Comparison of ENCODE assay signal across 9 mouse cellular contexts in genomic region chr11:97714784-97715760, GRCm38 (mm10). TPM values are rescaled to one million over a fixed set of nuclear protein-coding genes. Genes with fewer than 3 reads are reported as not detected.
DNase-seq lines count a peak whose midpoint lies in the region; ATAC-seq and TF ChIP-seq lines count a peak whose summit lies in the region.
"Had no signal": no experiment of that assay in that cellular context is flagged by ENCODE, and none has a peak within 500 bp of the region (broad histone marks: within the 10 kb centered on the region; RNA-seq: fewer than 3 reads in every experiment).

No protein-coding gene starts in this region.

- peaks cover 1% of the 10 kb centered on the region; the same call in 1 of the 2 replicates for H3K36me3 ChIP-seq in liver, adult 2 months (ENCODE audit: control insufficient read depth, insufficient read depth, low read length)
- peaks cover 30% of the 10 kb centered on the region for H3K36me3 ChIP-seq in liver, embryonic 11.5 days (ENCODE audit: control insufficient read depth, insufficient read depth, low read length)
- peaks cover 35% of the 10 kb centered on the region for H3K36me3 ChIP-seq in midbrain, embryonic 15.5 days (replicated peaks)

- H3K4me3 ChIP-seq in liver, adult 2 months (ENCODE audit: insufficient read depth, low read depth, low read length), result no peak overlapping the region
- no peak overlapping the region for H3K4me3 ChIP-seq in liver, embryonic 11.5 days (ENCODE audit: low read depth, low read length)
- no peak overlapping the region for H3K4me3 ChIP-seq in midbrain, embryonic 15.5 days
- H3K4me3 ChIP-seq: stomach, embryonic 15.5 days had no signal

- peak; percentile 87 for DNase-seq in adrenal gland, adult 2 months
- no peak for DNase-seq in adrenal gland, postnatal 4 days (ENCODE audit: low spot score in 2 of 2)
- peak; percentile 84 for DNase-seq in liver, adult 2 months (ENCODE audit: extremely low read depth, low read depth, low spot score)
- no peak for DNase-seq in liver, embryonic 11.5 days (ENCODE audit: low spot score)
- DNase-seq in c-Kit-positive CD71-negative TER-119-negative erythroid progenitor cells, embryonic 14.5 days (ENCODE audit: low read depth), result peak; percentile 14
- DNase-seq in lung, postnatal 14 days, result peak; percentile 56
- no peak for DNase-seq in urinary bladder, postnatal 14 days (ENCODE audit: low spot score)

- 62% methylated on average over 14 of the region's 14 CpGs for WGBS in liver, adult 2 months
- 83% methylated on average over 14 of the region's 14 CpGs for WGBS in liver, embryonic 11.5 days
- 94% methylated on average over 14 of the region's 14 CpGs for WGBS in midbrain, embryonic 15.5 days

- no peak overlapping the region for H3K9ac ChIP-seq in liver, adult 2 months (ENCODE audit: low read depth, low read length)
- H3K9ac ChIP-seq in liver, embryonic 11.5 days (ENCODE audit: low read depth, low read length), result no peak overlapping the region
- H3K9ac ChIP-seq in midbrain, embryonic 15.5 days, result no peak overlapping the region
- H3K9ac ChIP-seq: stomach, embryonic 15.5 days had no signal

- H3K27me3 ChIP-seq in liver, adult 2 months (ENCODE audit: control insufficient read depth, insufficient read depth, low read length), result no peaks in the 10 kb centered on the region
- H3K27me3 ChIP-seq in liver, embryonic 11.5 days (replicated peaks; ENCODE audit: control insufficient read depth, insufficient read depth, low read length), result no peaks in the 10 kb centered on the region
- H3K27me3 ChIP-seq in midbrain, embryonic 15.5 days (replicated peaks), result no peaks in the 10 kb centered on the region
- H3K27me3 ChIP-seq: stomach, embryonic 15.5 days had no signal

- no peak for ATAC-seq in liver, embryonic 11.5 days (replicated peaks; ENCODE audit: low FRiP score)
- ATAC-seq in midbrain, embryonic 15.5 days (replicated peaks), result no peak

- peak overlapping the region; percentile 76 for H3K27ac ChIP-seq in liver, adult 2 months (replicated peaks; ENCODE audit: insufficient read depth, low read depth, low read length)
- H3K27ac ChIP-seq in liver, embryonic 11.5 days (ENCODE audit: low read depth, low read length), result no peak overlapping the region
- no peak overlapping the region for H3K27ac ChIP-seq in midbrain, embryonic 15.5 days
- H3K27ac ChIP-seq: stomach, embryonic 15.5 days had no signal

- no peak overlapping the region for H3K4me2 ChIP-seq in liver, embryonic 11.5 days
- H3K4me2 ChIP-seq in midbrain, embryonic 15.5 days, result no peak overlapping the region
- H3K4me2 ChIP-seq: stomach, embryonic 15.5 days had no signal

- peaks cover 14% of the 10 kb centered on the region for H3K4me1 ChIP-seq in liver, adult 2 months (ENCODE audit: control insufficient read depth, insufficient read depth, low read length)
- 0 out of 2 replicates have a peak, but pooled peaks cover 2% of the 10 kb centered on the region for H3K4me1 ChIP-seq in liver, embryonic 11.5 days (replicated peaks; ENCODE audit: control insufficient read depth, insufficient read depth, low read length)
- H3K4me1 ChIP-seq in midbrain, embryonic 15.5 days, result no peaks in the 10 kb centered on the region
- H3K4me1 ChIP-seq: stomach, embryonic 15.5 days had no signal

- TF ChIP-seq POLR2A in liver, adult 2 months (IDR thresholded peaks at IDR 0.05; ENCODE audit: extremely low read depth, insufficient read depth, low read length), result no peak

- no peaks in the 10 kb centered on the region for H3K9me3 ChIP-seq in liver, embryonic 11.5 days (ENCODE audit: control insufficient read depth, low read length)
- no peaks in the 10 kb centered on the region for H3K9me3 ChIP-seq in midbrain, embryonic 15.5 days
- H3K9me3 ChIP-seq: stomach, embryonic 15.5 days had no signal

- no peak for TF ChIP-seq CTCF in liver, adult 2 months (IDR thresholded peaks at IDR 0.05; ENCODE audit: low read depth, low read length)

- H3K79me2 ChIP-seq in liver, adult 2 months (ENCODE audit: control insufficient read depth, insufficient read depth, low read length), result no peaks in the 10 kb centered on the region

RNA-seq across cellular contexts. Expression of gene Psmb3, which starts 11.9 kb away (rescaled TPM):
- total RNA-seq in adrenal gland, adult 2 months (2021), result 100 to 1,000 TPM; 224 to 239 TPM
- polyA plus RNA-seq in adrenal gland, adult 2 months (2012; rRNA removed), result 247 and 261 TPM in 2 replicates
- 100 to 1,000 TPM; 193 to 221 TPM for total RNA-seq in adrenal gland, postnatal 4 days (2021)
- total RNA-seq in liver, adult 2 months (2014; rRNA removed), result 281 and 313 TPM in 2 replicates
- polyA plus RNA-seq in liver, adult 2 months (2012; rRNA removed), result 299 and 334 TPM in 2 replicates
- 558 and 561 TPM in 2 replicates for polyA plus RNA-seq in liver, embryonic 11.5 days (2014; fragmentation: Nextera tagmentation; extraction: Ambion mirVana)
- 421 and 431 TPM in 2 replicates for polyA plus RNA-seq in midbrain, embryonic 15.5 days (2015; fragmentation: Nextera tagmentation; extraction: Ambion mirVana)

RNA-seq across cellular contexts. Expression of gene Pcgf2, which starts 14.8 kb away (rescaled TPM):
- total RNA-seq in adrenal gland, adult 2 months (2021), result 10 to 100 TPM; 19.8 to 26.1 TPM
- polyA plus RNA-seq in adrenal gland, adult 2 months (2012; rRNA removed), result 89.5 and 107 TPM in 2 replicates
- total RNA-seq in adrenal gland, postnatal 4 days (2021), result 10 to 100 TPM; 69.9 to 71.5 TPM
- total RNA-seq in liver, adult 2 months (2014; rRNA removed), result 0.34 and 0.37 TPM in 2 replicates
- polyA plus RNA-seq in liver, adult 2 months (2012; rRNA removed), result 5.6 and 12.0 TPM in 2 replicates
- polyA plus RNA-seq in liver, embryonic 11.5 days (2014; fragmentation: Nextera tagmentation; extraction: Ambion mirVana), result 10.3 and 13.2 TPM in 2 replicates
- polyA plus RNA-seq in midbrain, embryonic 15.5 days (2015; fragmentation: Nextera tagmentation; extraction: Ambion mirVana), result 23.1 TPM in 2 replicates

RNA-seq across cellular contexts. Expression of gene Pip4k2b, which starts 29.4 kb away (rescaled TPM):
- total RNA-seq in adrenal gland, adult 2 months (2021), result 10 to 100 TPM; 26.9 to 27.2 TPM
- 12.8 and 14.7 TPM in 2 replicates for polyA plus RNA-seq in adrenal gland, adult 2 months (2012; rRNA removed)
- 10 to 100 TPM; 36.0 to 39.1 TPM for total RNA-seq in adrenal gland, postnatal 4 days (2021)
- total RNA-seq in liver, adult 2 months (2014; rRNA removed), result 4.1 and 5.5 TPM in 2 replicates
- 10.8 and 11.0 TPM in 2 replicates for polyA plus RNA-seq in liver, adult 2 months (2012; rRNA removed)
- polyA plus RNA-seq in liver, embryonic 11.5 days (2014; fragmentation: Nextera tagmentation; extraction: Ambion mirVana), result 0.95 and 1.7 TPM in 2 replicates
- 4.3 and 4.9 TPM in 2 replicates for polyA plus RNA-seq in midbrain, embryonic 15.5 days (2015; fragmentation: Nextera tagmentation; extraction: Ambion mirVana)

RNA-seq across cellular contexts. Expression of gene Cisd3, which starts 29.4 kb away (rescaled TPM):
- 100 to 1,000 TPM; 183 to 265 TPM for total RNA-seq in adrenal gland, adult 2 months (2021)
- 61.6 and 66.4 TPM in 2 replicates for polyA plus RNA-seq in adrenal gland, adult 2 months (2012; rRNA removed)
- total RNA-seq in adrenal gland, postnatal 4 days (2021), result 100 to 1,000 TPM; 105 to 109 TPM
- 35.7 and 41.0 TPM in 2 replicates for total RNA-seq in liver, adult 2 months (2014; rRNA removed)
- polyA plus RNA-seq in liver, adult 2 months (2012; rRNA removed), result 73.6 and 94.5 TPM in 2 replicates
- polyA plus RNA-seq in liver, embryonic 11.5 days (2014; fragmentation: Nextera tagmentation; extraction: Ambion mirVana), result 18.0 and 21.9 TPM in 2 replicates
- 21.6 and 26.4 TPM in 2 replicates for polyA plus RNA-seq in midbrain, embryonic 15.5 days (2015; fragmentation: Nextera tagmentation; extraction: Ambion mirVana)

RNA-seq across cellular contexts. Expression of gene Cwc25, which starts 51.3 kb away (rescaled TPM):
- total RNA-seq in adrenal gland, adult 2 months (2021), result 10 to 100 TPM; 17.5 to 28.9 TPM
- 5.1 and 6.5 TPM in 2 replicates for polyA plus RNA-seq in adrenal gland, adult 2 months (2012; rRNA removed)
- total RNA-seq in adrenal gland, postnatal 4 days (2021), result 10 to 100 TPM; 23.0 to 24.5 TPM
- total RNA-seq in liver, adult 2 months (2014; rRNA removed), result 5.8 and 6.8 TPM in 2 replicates
- 6.2 and 6.3 TPM in 2 replicates for polyA plus RNA-seq in liver, adult 2 months (2012; rRNA removed)
- polyA plus RNA-seq in liver, embryonic 11.5 days (2014; fragmentation: Nextera tagmentation; extraction: Ambion mirVana), result 12.9 and 13.1 TPM in 2 replicates
- polyA plus RNA-seq in midbrain, embryonic 15.5 days (2015; fragmentation: Nextera tagmentation; extraction: Ambion mirVana), result 16.2 and 17.6 TPM in 2 replicates

Comparison
In these comparisons a context has a peak if more than half of its experiments do, and no peak if none do; other contexts are left out.
1. DNase-seq: peak in adrenal gland, adult 2 months (single experiment), liver, adult 2 months (single experiment), c-Kit-positive CD71-negative TER-119-negative erythroid progenitor cells, embryonic 14.5 days (single experiment) and lung, postnatal 14 days (single experiment); none in adrenal gland, postnatal 4 days (0 of 2), liver, embryonic 11.5 days (single experiment) and urinary bladder, postnatal 14 days (single experiment).